Mouse (Mus musculus) testis, postnatal 14 days (tissue): ENCODE results near the gene Mrpl18.
"Not testable (repeated sequence)": the region's sequence is repeated elsewhere in the genome, so short reads cannot be mapped to it uniquely, and the experiment has no call there.

Experiments used
- DNase-seq: peaks from one replicate; pipeline ENCODE4 v3.0.0; 2021; ENCODE audit warnings: low spot score

The Mrpl18 gene

GRCm38 (mm10) chr17:12909361-12910280, 6.5 kb downstream of the Mrpl18 start, which contains the start of gene Pnldc1:
Gene Pnldc1 (minus strand): TSS chr17:12910230.
- peak; percentile 85 for DNase-seq

GRCm38 (mm10) chr17:12906436-12906835, 9.7 kb downstream of the Mrpl18 start:
- DNase-seq: no peak

GRCm38 (mm10) chr17:12905810-12906209, 10.3 kb downstream of the Mrpl18 start:
- no peak for DNase-seq

- DNase-seq: no peak
Measured at GRCm38 (mm10) chr17:12904349-12904748, 11.8 kb downstream of the Mrpl18 start.

- DNase-seq: no peak
Measured at GRCm38 (mm10) chr17:12903372-12904333, 12.5 kb downstream of the Mrpl18 start.

GRCm38 (mm10) chr17:12902291-12902690, 13.9 kb downstream of the Mrpl18 start:
- DNase-seq: no peak

GRCm38 (mm10) chr17:12898607-12899006, 17.5 kb downstream of the Mrpl18 start:
- DNase-seq: not testable (repeated sequence)

GRCm38 (mm10) chr17:12897674-12898073, 18.5 kb downstream of the Mrpl18 start:
- DNase-seq: no peak

- no peak for DNase-seq
Measured at GRCm38 (mm10) chr17:12892033-12892432, 24.1 kb downstream of the Mrpl18 start.

- DNase-seq: no peak
Measured at GRCm38 (mm10) chr17:12891054-12891453, 25.1 kb downstream of the Mrpl18 start.

GRCm38 (mm10) chr17:12887021-12887775, 28.9 kb downstream of the Mrpl18 start:
- no peak for DNase-seq

GRCm38 (mm10) chr17:12886620-12887019, 29.5 kb downstream of the Mrpl18 start:
- DNase-seq: no peak

- no peak for DNase-seq
Measured at GRCm38 (mm10) chr17:12881216-12881615, 34.9 kb downstream of the Mrpl18 start.

- peak; percentile 77 for DNase-seq
Measured at GRCm38 (mm10) chr17:12880178-12880577, 36.0 kb downstream of the Mrpl18 start.

- no peak for DNase-seq
Measured at GRCm38 (mm10) chr17:12875734-12876133, 40.4 kb downstream of the Mrpl18 start, which contains the start of gene Mrgprh. Gene Mrgprh (plus strand): TSS chr17:12876034.

- no peak for DNase-seq
Measured at GRCm38 (mm10) chr17:12872275-12873028, 43.7 kb downstream of the Mrpl18 start.

GRCm38 (mm10) chr17:12868640-12869039, 47.5 kb downstream of the Mrpl18 start:
- DNase-seq: no peak

- no peak for DNase-seq
Measured at GRCm38 (mm10) chr17:12868043-12868442, 48.1 kb downstream of the Mrpl18 start, which contains the start of gene Mas1. Gene Mas1 (minus strand): TSS chr17:12868143.

GRCm38 (mm10) chr17:12866853-12867252, 49.3 kb downstream of the Mrpl18 start:
- no peak for DNase-seq

GRCm38 (mm10) chr17:12865407-12865806, 50.7 kb downstream of the Mrpl18 start:
- no peak for DNase-seq

- DNase-seq: no peak
Measured at GRCm38 (mm10) chr17:12864111-12864510, 52.0 kb downstream of the Mrpl18 start.
